Mouse (Mus musculus) liver, postnatal 0 days (tissue): ENCODE measurements around the gene Gm9887.

Source experiments
- CTCF ChIP-seq: sonication (generic); IDR thresholded peaks from 2 replicates; pipeline ENCODE4 v1.5.1; 2016; ENCODE audit warnings: antibody characterized with exemption, low read depth
- EP300 ChIP-seq: IDR thresholded peaks from 2 replicates; pipeline ENCODE4 v1.6.1; 2016; ENCODE audit warnings: antibody characterized with exemption, low read depth, mild to moderate bottlenecking

GRCm38 (mm10) chr12:69349928-69350327 lies 22.3 kb downstream of the Gm9887 start:
- TF ChIP-seq CTCF (no peak), EP300 (no peak)
